Mouse (Mus musculus) adrenal gland, postnatal 36 days (tissue): ENCODE data around the gene Gk5. TPM values are rescaled to one million over a fixed set of nuclear protein-coding genes. Genes with fewer than 3 reads are reported as not detected.

Experiments
- DNase-seq, 2 experiments: peaks; one replicate each; pipeline ENCODE4 v3.0.0; 2021; ENCODE audit warnings: mixed read lengths in 1 of 2
- total RNA-seq, 2 experiments: library from RNA; stranded (reverse); gene quantifications; 2 replicates each; pipeline ENCODE4 v1.2.3; 2021

Gene Gk5
- total RNA-seq, 2 experiments from 2014 or later, result 8.0 to 8.3 TPM

- no peak for DNase-seq
Observed at GRCm38 (mm10) chr9:96223302-96223701, 104.1 kb downstream of the Gk5 start.

GRCm38 (mm10) chr9:96228285-96228684 lies 109.1 kb downstream of the Gk5 start:
- no peak for DNase-seq

- no peak for DNase-seq
Observed at GRCm38 (mm10) chr9:96230271-96230670, 111.1 kb downstream of the Gk5 start.

Other genes with a start within 250 kb of the Gk5 start
- gene Xrn1, start 164.6 kb upstream of the Gk5 start, total RNA-seq, result 10 to 100 TPM; 22.8 to 24.0 TPM
- gene Tfdp2, start 76.9 kb downstream of the Gk5 start, total RNA-seq, result 10 to 100 TPM; 71.3 to 80.1 TPM
- 100 to 1,000 TPM; 180 to 200 TPM for gene Atp1b3, start 245.1 kb downstream of the Gk5 start, total RNA-seq